ENCODE assay signal across 31 mouse cellular contexts in the genomic region with DNA sequence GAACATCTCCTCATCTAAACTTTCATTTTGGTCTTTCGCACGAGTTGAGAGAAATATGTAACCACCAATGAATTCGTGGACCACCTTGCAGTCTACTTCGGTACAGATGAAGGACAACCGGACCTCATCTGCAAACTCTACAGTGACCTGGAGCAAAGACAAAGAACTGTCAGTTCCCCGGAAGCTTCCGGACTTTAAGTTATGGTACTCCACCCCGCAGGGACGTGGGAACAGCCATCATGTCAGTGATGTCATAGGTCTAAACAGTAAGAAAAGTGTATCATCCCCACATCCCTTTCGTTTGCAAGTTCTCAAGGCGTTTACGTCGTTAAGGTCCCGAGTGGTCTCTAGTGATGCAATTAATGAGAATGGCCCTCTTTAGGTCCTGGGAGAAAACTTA.
"Had no signal": no experiment of that assay in that cellular context is flagged by ENCODE, and none has a peak within 500 bp of the region (broad histone marks: within the 10 kb centered on the region; RNA-seq: fewer than 3 reads in every experiment).

No protein-coding gene starts in this region.

- H3K4me3 ChIP-seq: limb, embryonic 10.5 days; limb, embryonic 12.5 days; limb, embryonic 13.5 days; limb, embryonic 15.5 days; liver, embryonic 12.5 days; liver, embryonic 13.5 days; liver, embryonic 15.5 days; lung, embryonic 15.5 days; megakaryocyte, embryonic 14.5 days; midbrain, embryonic 10.5 days; midbrain, embryonic 12.5 days; midbrain, embryonic 13.5 days; midbrain, embryonic 15.5 days; myocyte; neural tube, embryonic 12.5 days had no signal

- ATAC-seq: liver, embryonic 12.5 days; liver, postnatal 0 days; lung, postnatal 0 days; midbrain, embryonic 13.5 days; midbrain, embryonic 15.5 days; midbrain, embryonic 16.5 days had no signal

- H3K27ac ChIP-seq: limb, embryonic 10.5 days; limb, embryonic 12.5 days; limb, embryonic 13.5 days; limb, embryonic 15.5 days; liver, embryonic 12.5 days; liver, embryonic 13.5 days; liver, embryonic 14.5 days; liver, embryonic 15.5 days; lung, embryonic 15.5 days; macrophage; midbrain, embryonic 10.5 days; midbrain, embryonic 12.5 days; midbrain, embryonic 13.5 days; midbrain, embryonic 15.5 days; neural tube, embryonic 12.5 days had no signal

- H3K4me1 ChIP-seq: megakaryocyte, embryonic 14.5 days had no signal

- H3K4me2 ChIP-seq: limb, embryonic 12.5 days; limb, embryonic 13.5 days; limb, embryonic 15.5 days; liver, embryonic 11.5 days; liver, embryonic 12.5 days; liver, embryonic 13.5 days; liver, embryonic 15.5 days; lung, embryonic 14.5 days; lung, embryonic 15.5 days; midbrain, embryonic 11.5 days; midbrain, embryonic 12.5 days; midbrain, embryonic 13.5 days; midbrain, embryonic 15.5 days; neural tube, embryonic 12.5 days had no signal

- DNase-seq: left cerebral cortex, postnatal 4 days; liver; liver, embryonic 13.5 days; liver, postnatal 0 days; lung, adult 18-20 months; lung, adult 2 months; lung, embryonic 14.5 days; lung, postnatal 10 days; lung, postnatal 14 days; lung, postnatal 36 days; midbrain, embryonic 14.5 days had no signal

- H3K9ac ChIP-seq: limb, embryonic 12.5 days; limb, embryonic 13.5 days; limb, embryonic 15.5 days; liver, embryonic 12.5 days; liver, embryonic 13.5 days; liver, embryonic 14.5 days; liver, embryonic 15.5 days; liver, postnatal 0 days; lung, embryonic 14.5 days; lung, embryonic 15.5 days; midbrain, embryonic 12.5 days; midbrain, embryonic 13.5 days; midbrain, embryonic 15.5 days; neural tube, embryonic 12.5 days had no signal

- H3K9me3 ChIP-seq: limb, embryonic 10.5 days; limb, embryonic 12.5 days; limb, embryonic 13.5 days; limb, embryonic 15.5 days; liver, embryonic 12.5 days; liver, embryonic 13.5 days; liver, embryonic 15.5 days; lung, embryonic 15.5 days; megakaryocyte, embryonic 14.5 days; midbrain, embryonic 10.5 days; midbrain, embryonic 12.5 days; midbrain, embryonic 13.5 days; midbrain, embryonic 15.5 days; neural tube, embryonic 12.5 days had no signal

- H3K27me3 ChIP-seq: limb, embryonic 12.5 days; limb, embryonic 13.5 days; limb, embryonic 15.5 days; liver, embryonic 12.5 days; liver, embryonic 13.5 days; liver, embryonic 15.5 days; lung, embryonic 15.5 days; midbrain, embryonic 12.5 days; midbrain, embryonic 13.5 days; midbrain, embryonic 15.5 days; neural tube, embryonic 12.5 days had no signal
